Mouse (Mus musculus): ENCODE measurements around the gene Lce1h. TPM values are rescaled to one million over a fixed set of nuclear protein-coding genes. Genes with fewer than 3 reads are reported as not detected.

Gene Lce1h
- not detected for total RNA-seq (2022)

GRCm38 (mm10) chr3:92764965-92765364 lies at the start of gene Lce1h:
Lce1h (minus strand) TSS chr3:92765065.
- no peak for DNase-seq (ENCODE audit: low spot score in 2 of 2)

GRCm38 (mm10) chr3:92807791-92808190 lies 42.9 kb upstream of the Lce1h start, which contains the start of gene Lce1k:
Lce1k (minus strand) TSS chr3:92807891.
- DNase-seq (ENCODE audit: low spot score in 2 of 2): no peak

GRCm38 (mm10) chr3:92790414-92790813 lies 25.5 kb upstream of the Lce1h start, which contains the start of gene Lce1j:
Lce1j (minus strand) TSS chr3:92790514.
- no peak for DNase-seq (ENCODE audit: low spot score in 2 of 2)

GRCm38 (mm10) chr3:92778799-92779198 lies 13.9 kb upstream of the Lce1h start, which contains the start of gene Lce1i:
Lce1i (minus strand) TSS chr3:92778899.
- DNase-seq (ENCODE audit: low spot score in 2 of 2): no peak

GRCm38 (mm10) chr3:92771573-92771972 lies 6.7 kb upstream of the Lce1h start:
- DNase-seq (ENCODE audit: low spot score in 2 of 2): no peak

- no peak for DNase-seq (ENCODE audit: low spot score in 2 of 2)
These were observed 11.7 kb downstream of the Lce1h start for GRCm38 (mm10) chr3:92753197-92753596.

- no peak for DNase-seq (ENCODE audit: low spot score in 2 of 2)
These were observed 12.6 kb downstream of the Lce1h start, which contains the start of gene Lce1g for GRCm38 (mm10) chr3:92752238-92752637. Lce1g (minus strand) TSS chr3:92752338.

- no peak for DNase-seq (ENCODE audit: low spot score in 2 of 2)
These were observed 25.9 kb downstream of the Lce1h start, which contains the start of gene Gm38119 for GRCm38 (mm10) chr3:92738996-92739395. Gm38119 (minus strand) TSS chr3:92739096.

- DNase-seq (ENCODE audit: low spot score in 2 of 2): no peak
These were observed 42.2 kb downstream of the Lce1h start for GRCm38 (mm10) chr3:92722631-92723030.

GRCm38 (mm10) chr3:92720250-92720649 lies 44.6 kb downstream of the Lce1h start, which contains the start of gene Lce1f:
Lce1f (minus strand) TSS chr3:92720350.
- DNase-seq (ENCODE audit: low spot score in 2 of 2): no peak

GRCm38 (mm10) chr3:92715122-92715521 lies 49.7 kb downstream of the Lce1h start:
- no peak for DNase-seq (ENCODE audit: low spot score in 2 of 2)

Other genes starting within 250 kb of the Lce1h start
- not detected for gene 2310046K23Rik, start 230.6 kb downstream of the Lce1h start, total RNA-seq (2022)
- not detected for gene Ivl, start 191.3 kb downstream of the Lce1h start, total RNA-seq (2022)
- gene Smcp, start 176.1 kb downstream of the Lce1h start, total RNA-seq (2022): not detected
- gene 2210017I01Rik, start 157.6 kb downstream of the Lce1h start, total RNA-seq (2022): not detected
- gene Lce6a, start 143.4 kb downstream of the Lce1h start, total RNA-seq (2022): not detected
- not detected for gene Lce1a1, start 116.8 kb downstream of the Lce1h start, total RNA-seq (2022)
- not detected for gene Lce1b, start 108.1 kb downstream of the Lce1h start, total RNA-seq (2022)
- not detected for gene Lce1a2, start 94.8 kb downstream of the Lce1h start, total RNA-seq (2022)
- not detected for gene Lce1c, start 85.8 kb downstream of the Lce1h start, total RNA-seq (2022)
- gene Lce1d, start 77.9 kb downstream of the Lce1h start, total RNA-seq (2022): not detected
- gene Lce1e, start 56.0 kb downstream of the Lce1h start, total RNA-seq (2022): not detected
- gene Lce1f, start 44.7 kb downstream of the Lce1h start, total RNA-seq (2022): not detected
- not detected for gene Gm38119, start 26.0 kb downstream of the Lce1h start, total RNA-seq (2022)
- gene Lce1g, start 12.7 kb downstream of the Lce1h start, total RNA-seq (2022): not detected
- not detected for gene Lce1i, start 13.8 kb upstream of the Lce1h start, total RNA-seq (2022)
- gene Lce1j, start 25.4 kb upstream of the Lce1h start, total RNA-seq (2022): not detected
- not detected for gene Lce1k, start 42.8 kb upstream of the Lce1h start, total RNA-seq (2022)
- gene Kprp, start 62.2 kb upstream of the Lce1h start, total RNA-seq (2022): not detected
- gene Lce1l, start 86.2 kb upstream of the Lce1h start, total RNA-seq (2022): not detected
- not detected for gene 2310050C09Rik, start 105.2 kb upstream of the Lce1h start, total RNA-seq (2022)
- not detected for gene Lce3a, start 161.2 kb upstream of the Lce1h start, total RNA-seq (2022)
- not detected for gene Lce3b, start 167.9 kb upstream of the Lce1h start, total RNA-seq (2022)
- not detected for gene Lce3c, start 179.4 kb upstream of the Lce1h start, total RNA-seq (2022)
- gene Lce3d, start 192.3 kb upstream of the Lce1h start, total RNA-seq (2022): not detected
- not detected for gene Lce3e, start 202.0 kb upstream of the Lce1h start, total RNA-seq (2022)
- not detected for gene Lce3f, start 227.2 kb upstream of the Lce1h start, total RNA-seq (2022)